Mouse (Mus musculus): ENCODE results near the gene 6820408C15Rik. TPM values are rescaled to one million over a fixed set of nuclear protein-coding genes. Genes with fewer than 3 reads are reported as not detected.

The 6820408C15Rik gene
- total RNA-seq, 1 experiment = 0.18 TPM

DNA sequence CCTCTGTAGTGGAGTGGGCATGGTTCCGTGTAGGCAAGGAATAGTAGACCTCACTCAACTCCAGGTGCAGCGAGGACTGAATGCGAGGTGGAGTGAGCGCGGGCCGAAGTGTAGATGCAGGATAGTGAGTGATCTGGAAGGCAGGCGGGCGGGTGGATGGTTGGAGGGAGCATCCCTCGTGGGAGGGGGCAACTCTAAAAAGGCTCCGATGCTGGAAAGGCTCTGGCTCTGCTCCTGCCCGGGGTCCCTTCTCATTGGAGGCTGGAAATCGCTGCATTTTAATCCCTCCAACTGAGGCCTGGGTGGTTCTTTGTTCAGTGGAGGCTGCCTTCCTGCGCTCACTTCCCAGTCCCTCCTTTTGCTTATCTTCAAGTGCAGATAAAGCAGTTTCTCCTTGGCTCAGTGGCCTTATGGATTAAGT, 16.3 kb upstream of the 6820408C15Rik start:
- H3K4me1 ChIP-seq (ENCODE audit: control insufficient read depth in 2 of 2, insufficient read depth in 2 of 2, low read length in 2 of 2, poor library complexity in 1 of 2) = peaks cover under 1 to 8% of the 10 kb centered on the region in 2 experiments; a peak in 2 of 4 replicates
- TF ChIP-seq CHD2 (IDR thresholded peaks at IDR 0.05; ENCODE audit: low read depth, low read length) (no peak), ZC3H11A (IDR thresholded peaks at IDR 0.05; ENCODE audit: borderline replicate concordance, low read depth, low read length) (no peak), HCFC1 (IDR thresholded peaks at IDR 0.05; ENCODE audit: borderline replicate concordance, insufficient read depth, low read length) (no peak; the same call in 1 of the 2 replicates), MAFK (IDR thresholded peaks at IDR 0.05; ENCODE audit: insufficient read depth, low read depth, low read length) (no peak), ZNF384 (IDR thresholded peaks at IDR 0.05; ENCODE audit: low read depth, low read length) (no peak)
- peak overlapping the region; percentile 76 to 86 for H3K4me3 ChIP-seq (ENCODE audit: insufficient read depth in 1 of 2, low read depth in 1 of 2, low read length in 2 of 2, poor library complexity in 1 of 2, severe bottlenecking in 1 of 2)
- H3K9ac ChIP-seq (ENCODE audit: insufficient read depth, low read depth, low read length, poor library complexity, severe bottlenecking) = peak overlapping the region; percentile 63
- H3K9me3 ChIP-seq (ENCODE audit: control insufficient read depth, insufficient read depth, low read depth, low read length) = no peaks in the 10 kb centered on the region
- in situ Hi-C loops (cut with MboI; ENCODE audit: low sequenced_read_pairs in 2 of 2, unreplicated experiment in 2 of 2) = no loop called here
- H3K27ac ChIP-seq (ENCODE audit: insufficient read depth, low read depth, low read length, poor library complexity, severe bottlenecking) = peak overlapping the region; percentile 47
- DNase-seq (ENCODE audit: low read depth, low spot score) = peak; percentile 59
- H3K36me3 ChIP-seq (ENCODE audit: control insufficient read depth, insufficient read depth, low read length, poor library complexity, severe bottlenecking) = peaks cover 7% of the 10 kb centered on the region; the same call in 1 of the 2 replicates

DNA sequence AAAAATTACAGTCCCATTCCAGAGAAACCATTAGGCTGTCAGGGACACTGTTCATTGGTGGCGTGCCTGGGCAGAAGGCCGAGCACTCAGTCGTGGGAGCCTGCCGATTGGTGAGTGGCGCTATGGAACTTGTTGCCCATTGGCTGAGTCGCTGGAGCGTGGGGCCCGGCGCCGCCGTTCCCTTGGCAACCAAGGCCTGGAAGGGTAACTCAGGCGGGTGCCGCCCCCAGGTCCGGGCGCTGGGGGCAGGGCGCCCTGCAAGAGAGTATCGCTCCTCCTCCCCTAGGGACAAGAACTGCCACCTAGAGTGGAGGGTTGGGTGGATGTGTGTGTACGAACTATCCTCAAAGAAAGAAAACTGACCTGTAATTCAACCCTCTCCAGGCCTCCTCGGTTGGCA, 9.3 kb upstream of the 6820408C15Rik start:
- TF ChIP-seq ZNF384 (IDR thresholded peaks at IDR 0.05; ENCODE audit: low read depth, low read length) (no peak), HCFC1 (IDR thresholded peaks at IDR 0.05; ENCODE audit: borderline replicate concordance, insufficient read depth, low read length) (no peak), ZC3H11A (IDR thresholded peaks at IDR 0.05; ENCODE audit: borderline replicate concordance, low read depth, low read length) (no peak), CHD2 (IDR thresholded peaks at IDR 0.05; ENCODE audit: low read depth, low read length) (peak; percentile 61; the same call in 1 of the 2 replicates), MAFK (IDR thresholded peaks at IDR 0.05; ENCODE audit: insufficient read depth, low read depth, low read length) (no peak)
- Histone ChIP-seq H3K9me3 (ENCODE audit: control insufficient read depth, insufficient read depth, low read depth, low read length) (no peaks in the 10 kb centered on the region), H3K36me3 (ENCODE audit: control insufficient read depth, insufficient read depth, low read length, poor library complexity, severe bottlenecking) (no peaks in the 10 kb centered on the region), H3K27ac (ENCODE audit: insufficient read depth, low read depth, low read length, poor library complexity, severe bottlenecking) (no peak overlapping the region), H3K4me3 (ENCODE audit: insufficient read depth in 1 of 2, low read depth in 1 of 2, low read length in 2 of 2, poor library complexity in 1 of 2, severe bottlenecking in 1 of 2) (peak overlapping the region in 1 of 2 experiments; percentile 60; a peak in 2 of 4 replicates), H3K9ac (ENCODE audit: insufficient read depth, low read depth, low read length, poor library complexity, severe bottlenecking) (no peak overlapping the region), H3K4me1 (ENCODE audit: control insufficient read depth in 2 of 2, insufficient read depth in 2 of 2, low read length in 2 of 2, poor library complexity in 1 of 2) (peaks cover 2 to 20% of the 10 kb centered on the region in 2 experiments; a peak in 2 of 4 replicates)
- peak; percentile 95 for DNase-seq (ENCODE audit: low read depth, low spot score)
- in situ Hi-C loops (cut with MboI; ENCODE audit: low sequenced_read_pairs in 2 of 2, unreplicated experiment in 2 of 2) = no loop called here

DNA sequence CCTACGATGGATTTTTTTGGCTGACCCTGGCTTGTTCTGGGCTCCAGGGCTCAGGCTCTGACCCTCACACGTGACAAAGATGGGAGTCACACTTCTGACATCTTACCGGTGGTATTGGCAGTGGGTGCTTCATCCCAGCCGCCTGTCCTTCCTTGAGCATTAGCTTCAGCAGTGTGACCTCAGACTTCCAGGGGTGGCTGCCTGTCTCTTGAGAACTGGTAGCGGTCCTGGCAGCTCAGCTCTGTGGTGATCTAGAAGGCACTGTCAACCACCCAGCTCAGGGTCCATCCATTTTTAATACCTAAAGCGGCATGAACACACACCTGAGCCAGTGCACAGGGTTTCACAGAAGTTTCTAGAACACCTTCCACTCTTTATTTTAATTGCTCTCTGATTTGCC, 5.6 kb upstream of the 6820408C15Rik start:
- no peak for TF ChIP-seq HCFC1 (IDR thresholded peaks at IDR 0.05; ENCODE audit: borderline replicate concordance, insufficient read depth, low read length)
- TF ChIP-seq MAFK (IDR thresholded peaks at IDR 0.05; ENCODE audit: insufficient read depth, low read depth, low read length) = no peak
- no peak for TF ChIP-seq ZC3H11A (IDR thresholded peaks at IDR 0.05; ENCODE audit: borderline replicate concordance, low read depth, low read length)
- no peak for TF ChIP-seq CHD2 (IDR thresholded peaks at IDR 0.05; ENCODE audit: low read depth, low read length)
- no peak for TF ChIP-seq ZNF384 (IDR thresholded peaks at IDR 0.05; ENCODE audit: low read depth, low read length)
- peaks cover 3% of the 10 kb centered on the region; the same call in 1 of the 2 replicates for H3K36me3 ChIP-seq (ENCODE audit: control insufficient read depth, insufficient read depth, low read length, poor library complexity, severe bottlenecking)

DNA sequence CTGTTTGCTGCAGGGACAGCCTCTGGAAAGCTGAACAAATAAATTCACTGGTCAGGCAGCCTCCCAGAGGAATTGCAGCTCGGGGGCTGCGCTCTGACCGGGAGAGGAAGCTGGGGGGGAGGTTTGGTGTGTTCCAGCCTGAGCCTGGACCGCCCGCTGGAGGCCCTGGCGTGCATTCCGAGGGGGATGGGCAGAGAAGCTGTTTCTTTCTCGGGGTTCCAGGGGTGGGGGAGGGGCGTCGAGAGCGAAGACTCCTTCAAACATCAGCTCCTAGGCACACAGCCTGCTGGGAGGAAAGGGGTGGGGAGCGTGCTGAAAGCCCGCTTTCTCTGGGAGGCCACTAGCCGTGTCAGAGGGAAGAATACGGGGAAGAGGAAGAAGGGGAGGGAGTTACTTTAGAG, 4.4 kb upstream of the 6820408C15Rik start:
- H3K27ac ChIP-seq (ENCODE audit: insufficient read depth, low read depth, low read length, poor library complexity, severe bottlenecking) = peak overlapping the region; percentile 72
- H3K4me3 ChIP-seq (ENCODE audit: insufficient read depth in 1 of 2, low read depth in 1 of 2, low read length in 2 of 2, poor library complexity in 1 of 2, severe bottlenecking in 1 of 2) = peak overlapping the region; percentile 26 to 69
- peaks cover 3% of the 10 kb centered on the region; the same call in 1 of the 2 replicates for H3K36me3 ChIP-seq (ENCODE audit: control insufficient read depth, insufficient read depth, low read length, poor library complexity, severe bottlenecking)
- TF ChIP-seq ZC3H11A (IDR thresholded peaks at IDR 0.05; ENCODE audit: borderline replicate concordance, low read depth, low read length) (no peak), HCFC1 (IDR thresholded peaks at IDR 0.05; ENCODE audit: borderline replicate concordance, insufficient read depth, low read length) (peak; percentile 24; the same call in 1 of the 2 replicates), CHD2 (IDR thresholded peaks at IDR 0.05; ENCODE audit: low read depth, low read length) (peak; percentile 66; the same call in 1 of the 2 replicates)
- DNase-seq (ENCODE audit: low read depth, low spot score) = peak; percentile 81
- H3K4me1 ChIP-seq (ENCODE audit: control insufficient read depth in 2 of 2, insufficient read depth in 2 of 2, low read length in 2 of 2, poor library complexity in 1 of 2) = peaks cover 6 to 20% of the 10 kb centered on the region in 2 experiments; a peak in 2 of 4 replicates
- in situ Hi-C loops (cut with MboI; ENCODE audit: low sequenced_read_pairs in 2 of 2, unreplicated experiment in 2 of 2) = no loop called here
- no peaks in the 10 kb centered on the region for H3K9me3 ChIP-seq (ENCODE audit: control insufficient read depth, insufficient read depth, low read depth, low read length)
- peak overlapping the region; percentile 28; the same call in 1 of the 2 replicates for H3K9ac ChIP-seq (ENCODE audit: insufficient read depth, low read depth, low read length, poor library complexity, severe bottlenecking)

More for the DNA sequence above, 5.6 kb upstream of the 6820408C15Rik start:
- Histone ChIP-seq H3K4me1 (ENCODE audit: control insufficient read depth in 2 of 2, insufficient read depth in 2 of 2, low read length in 2 of 2, poor library complexity in 1 of 2) (peaks cover 2 to 18% of the 10 kb centered on the region in 2 experiments; a peak in 2 of 4 replicates), H3K9ac (ENCODE audit: insufficient read depth, low read depth, low read length, poor library complexity, severe bottlenecking) (no peak overlapping the region), H3K27ac (ENCODE audit: insufficient read depth, low read depth, low read length, poor library complexity, severe bottlenecking) (peak overlapping the region; percentile 22; the same call in 1 of the 2 replicates), H3K9me3 (ENCODE audit: control insufficient read depth, insufficient read depth, low read depth, low read length) (no peaks in the 10 kb centered on the region), H3K4me3 (ENCODE audit: insufficient read depth in 1 of 2, low read depth in 1 of 2, low read length in 2 of 2, poor library complexity in 1 of 2, severe bottlenecking in 1 of 2) (no peak overlapping the region)
- DNase-seq (ENCODE audit: low read depth, low spot score) = no peak
- in situ Hi-C loops (cut with MboI; ENCODE audit: low sequenced_read_pairs in 2 of 2, unreplicated experiment in 2 of 2) = no loop called here

Data from ES-E14 (cell line).